1 mouse cellular context compared by ENCODE assay signal in the genomic region with DNA sequence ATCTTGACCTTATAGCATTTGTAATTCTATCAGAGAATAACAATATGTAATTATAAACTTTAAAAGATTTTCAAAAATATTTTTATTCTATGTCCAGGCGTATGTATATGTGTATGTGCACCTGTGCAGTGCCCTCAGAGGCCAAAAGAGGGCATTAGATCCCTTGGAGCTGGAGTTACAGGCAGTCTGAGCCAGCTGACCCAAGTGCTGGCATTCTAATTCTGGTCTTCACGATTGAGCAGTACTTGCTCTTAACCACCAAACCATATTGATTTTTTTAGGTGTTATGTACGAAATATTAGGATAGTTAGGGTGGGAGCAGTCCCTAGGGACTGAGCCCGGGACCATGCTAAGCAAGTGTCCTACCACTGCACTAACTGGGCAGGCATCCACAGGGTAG.
TF ChIP-seq lines count a peak whose summit lies in the region.

No protein-coding gene starts in this region.

TF ChIP-seq in MEL, 35 proteins besides CTCF, POLR2A, EP300 and RAD21:
- peak; percentile 48 for TF ChIP-seq SMC3 (IDR thresholded peaks at IDR 0.05; ENCODE audit: low read depth, low read length)
- TF ChIP-seq USF2 (IDR thresholded peaks at IDR 0.05; ENCODE audit: borderline replicate concordance in 1 of 2, insufficient read depth in 1 of 2, low read depth in 1 of 2, low read length in 2 of 2), result no peak
- 0 out of 2 replicates have a peak, but pooled peaks have one; percentile 23 for TF ChIP-seq ZC3H11A (IDR thresholded peaks at IDR 0.05; ENCODE audit: low read depth, low read length)
